Mouse (Mus musculus): ENCODE measurements around the gene Fosl2. TPM values are rescaled to one million over a fixed set of nuclear protein-coding genes. Genes with fewer than 3 reads are reported as not detected.
"Not testable (repeated sequence)": the region's sequence is repeated elsewhere in the genome, so short reads cannot be mapped to it uniquely, and the experiment has no call there.

Gene Fosl2
- polyA plus RNA-seq, 1 experiment from 2014 or later = 0.41 TPM

DNA sequence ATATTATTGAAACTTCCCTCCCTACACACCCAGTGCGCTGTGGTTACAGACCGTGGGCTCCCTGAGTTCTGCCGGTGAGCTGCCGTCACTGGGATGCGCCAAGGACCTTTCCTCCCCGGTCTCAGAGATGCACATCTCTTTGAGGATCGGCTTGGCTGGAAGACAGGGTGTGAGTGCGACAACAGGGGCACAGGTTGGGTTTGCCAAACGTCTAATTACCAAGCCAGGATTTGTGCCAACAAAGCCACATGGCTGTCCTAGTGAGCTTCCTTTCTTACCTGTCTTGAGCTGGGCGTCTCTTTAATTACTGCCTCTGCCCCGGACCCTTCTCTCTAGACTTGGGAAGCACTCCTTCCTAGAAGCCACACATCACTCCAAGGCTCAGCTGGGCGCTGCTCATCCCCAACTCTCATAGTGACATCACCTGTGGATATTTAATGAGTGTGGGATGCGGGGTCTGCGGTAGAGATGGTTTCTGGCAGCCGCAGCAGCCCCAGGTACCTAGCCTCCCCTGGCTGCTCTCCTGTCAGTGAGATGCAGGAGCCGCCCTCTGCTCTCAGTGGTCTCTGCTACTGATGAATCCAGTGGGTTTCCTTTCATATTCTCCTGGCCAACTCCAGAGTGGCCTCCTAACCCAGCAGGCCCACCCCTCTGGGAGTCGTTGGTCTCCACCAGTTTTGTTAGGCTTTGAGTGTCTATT lies 18.3 kb downstream of the Fosl2 start:
- no peaks in the 10 kb centered on the region for H3K9me3 ChIP-seq
- 58% methylated on average over 17 of the region's 17 CpGs for WGBS
- no peak overlapping the region for H3K9ac ChIP-seq
- ATAC-seq (replicated peaks) = 0 out of 2 replicates have a peak, but pooled peaks have one; percentile 17
- H3K4me3 ChIP-seq = peak overlapping the region; percentile 14
- no peak overlapping the region for H3K27ac ChIP-seq
- 0 out of 2 replicates have a peak, but pooled peaks cover 6% of the 10 kb centered on the region for H3K27me3 ChIP-seq (replicated peaks)
- H3K36me3 ChIP-seq (replicated peaks) = no peaks in the 10 kb centered on the region
- H3K4me2 ChIP-seq = peak overlapping the region; percentile 43
- peaks cover 9% of the 10 kb centered on the region; the same call in 1 of the 2 replicates for H3K4me1 ChIP-seq

GRCm38 (mm10) chr5:32154931-32155688 lies 19.5 kb downstream of the Fosl2 start:
- Histone ChIP-seq H3K9me3 (no peaks in the 10 kb centered on the region), H3K4me1 (peaks cover 9% of the 10 kb centered on the region; the same call in 1 of the 2 replicates), H3K36me3 (replicated peaks) (no peaks in the 10 kb centered on the region), H3K27ac (no peak overlapping the region), H3K27me3 (replicated peaks) (0 out of 2 replicates have a peak, but pooled peaks cover 6% of the 10 kb centered on the region), H3K9ac (no peak overlapping the region), H3K4me2 (no peak overlapping the region), H3K4me3 (no peak overlapping the region)
- no peak for ATAC-seq (replicated peaks)
- WGBS = 83% methylated on average over 9 of the region's 9 CpGs

GRCm38 (mm10) chr5:32155927-32156326 lies 20.3 kb downstream of the Fosl2 start:
- Histone ChIP-seq H3K27ac (no peak overlapping the region), H3K27me3 (replicated peaks) (0 out of 2 replicates have a peak, but pooled peaks cover 6% of the 10 kb centered on the region), H3K4me3 (no peak overlapping the region), H3K9ac (no peak overlapping the region), H3K4me2 (no peak overlapping the region), H3K9me3 (no peaks in the 10 kb centered on the region), H3K4me1 (peaks cover 9% of the 10 kb centered on the region; the same call in 1 of the 2 replicates), H3K36me3 (replicated peaks) (no peaks in the 10 kb centered on the region)
- no peak for ATAC-seq (replicated peaks)
- 80% methylated on average over 3 of the region's 3 CpGs for WGBS

- no peaks in the 10 kb centered on the region for H3K4me1 ChIP-seq
- H3K4me3 ChIP-seq = no peak overlapping the region
- H3K27ac ChIP-seq = no peak overlapping the region
- WGBS = 92% methylated on average over 3 of the region's 3 CpGs
- no peak overlapping the region for H3K4me2 ChIP-seq
- no peaks in the 10 kb centered on the region for H3K36me3 ChIP-seq (replicated peaks)
- H3K9me3 ChIP-seq = no peaks in the 10 kb centered on the region
- H3K9ac ChIP-seq = no peak overlapping the region
- no peaks in the 10 kb centered on the region for H3K27me3 ChIP-seq (replicated peaks)
- no peak for ATAC-seq (replicated peaks)
These were observed 28.0 kb downstream of the Fosl2 start for GRCm38 (mm10) chr5:32163478-32164043.

- H3K27ac ChIP-seq = no peak overlapping the region
- H3K4me3 ChIP-seq = no peak overlapping the region
- no peaks in the 10 kb centered on the region for H3K9me3 ChIP-seq
- H3K27me3 ChIP-seq (replicated peaks) = no peaks in the 10 kb centered on the region
- no peak overlapping the region for H3K4me2 ChIP-seq
- no peak overlapping the region for H3K9ac ChIP-seq
- ATAC-seq (replicated peaks) = no peak
- WGBS = 83% methylated on average over 2 of the region's 2 CpGs
- no peaks in the 10 kb centered on the region for H3K36me3 ChIP-seq (replicated peaks)
- H3K4me1 ChIP-seq = no peaks in the 10 kb centered on the region
These were observed 36.6 kb downstream of the Fosl2 start for GRCm38 (mm10) chr5:32172188-32172587.

GRCm38 (mm10) chr5:32176800-32177199 lies 41.2 kb downstream of the Fosl2 start:
- H3K27me3 ChIP-seq (replicated peaks) = no peaks in the 10 kb centered on the region
- no peaks in the 10 kb centered on the region for H3K4me1 ChIP-seq
- H3K4me2 ChIP-seq = no peak overlapping the region
- WGBS = 72% methylated on average over 2 of the region's 2 CpGs
- ATAC-seq (replicated peaks) = no peak
- no peak overlapping the region for H3K9ac ChIP-seq
- H3K9me3 ChIP-seq = no peaks in the 10 kb centered on the region
- H3K27ac ChIP-seq = no peak overlapping the region
- no peaks in the 10 kb centered on the region for H3K36me3 ChIP-seq (replicated peaks)
- no peak overlapping the region for H3K4me3 ChIP-seq

DNA sequence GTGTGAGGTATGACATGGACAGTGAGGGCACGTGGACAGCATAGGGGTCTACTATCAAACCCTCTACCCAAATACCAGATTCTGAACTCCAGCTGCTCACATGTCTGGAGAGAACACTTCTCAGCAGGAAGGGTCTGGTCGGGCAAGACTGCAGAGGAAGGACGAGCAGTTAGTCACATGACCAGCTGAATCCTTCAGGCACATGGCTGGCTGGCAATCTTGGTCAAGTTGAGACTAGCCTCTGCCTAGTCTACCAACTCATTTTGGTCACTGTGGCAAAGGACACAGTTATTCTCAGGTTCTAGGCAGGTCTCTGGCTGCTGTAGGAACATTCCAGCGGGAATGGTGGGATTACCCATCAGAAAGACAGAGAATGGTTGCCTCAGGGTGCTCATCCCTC lies 42.1 kb downstream of the Fosl2 start:
- Histone ChIP-seq H3K4me3 (no peak overlapping the region), H3K36me3 (replicated peaks) (no peaks in the 10 kb centered on the region), H3K27me3 (replicated peaks) (no peaks in the 10 kb centered on the region), H3K4me2 (no peak overlapping the region), H3K27ac (no peak overlapping the region), H3K4me1 (no peaks in the 10 kb centered on the region), H3K9ac (no peak overlapping the region), H3K9me3 (no peaks in the 10 kb centered on the region)
- no peak for ATAC-seq (replicated peaks)
- 77% methylated on average over 4 of the region's 4 CpGs for WGBS

GRCm38 (mm10) chr5:32178720-32179119 lies 43.1 kb downstream of the Fosl2 start:
- not testable (repeated sequence) for H3K4me3 ChIP-seq; H3K36me3 ChIP-seq (replicated peaks); H3K4me1 ChIP-seq; H3K27ac ChIP-seq; H3K9ac ChIP-seq; H3K27me3 ChIP-seq (replicated peaks); H3K9me3 ChIP-seq; H3K4me2 ChIP-seq; ATAC-seq (replicated peaks)
- 85% methylated on average over 5 of the region's 6 CpGs for WGBS

GRCm38 (mm10) chr5:32182885-32183629 lies 47.5 kb downstream of the Fosl2 start:
- no peak for ATAC-seq (replicated peaks)
- Histone ChIP-seq H3K27me3 (replicated peaks) (no peaks in the 10 kb centered on the region), H3K4me1 (no peaks in the 10 kb centered on the region), H3K9ac (no peak overlapping the region), H3K36me3 (replicated peaks) (no peaks in the 10 kb centered on the region), H3K27ac (no peak overlapping the region), H3K4me3 (no peak overlapping the region), H3K9me3 (no peaks in the 10 kb centered on the region), H3K4me2 (no peak overlapping the region)
- WGBS = 77% methylated on average over 4 of the region's 4 CpGs

GRCm38 (mm10) chr5:32187717-32188116 lies 52.1 kb downstream of the Fosl2 start:
- WGBS = 46% methylated on average over 11 of the region's 11 CpGs
- Histone ChIP-seq H3K27me3 (replicated peaks) (no peaks in the 10 kb centered on the region), H3K4me2 (no peak overlapping the region), H3K4me1 (no peaks in the 10 kb centered on the region), H3K9ac (no peak overlapping the region), H3K4me3 (no peak overlapping the region), H3K9me3 (no peaks in the 10 kb centered on the region), H3K27ac (no peak overlapping the region), H3K36me3 (replicated peaks) (no peaks in the 10 kb centered on the region)
- ATAC-seq (replicated peaks) = no peak

DNA sequence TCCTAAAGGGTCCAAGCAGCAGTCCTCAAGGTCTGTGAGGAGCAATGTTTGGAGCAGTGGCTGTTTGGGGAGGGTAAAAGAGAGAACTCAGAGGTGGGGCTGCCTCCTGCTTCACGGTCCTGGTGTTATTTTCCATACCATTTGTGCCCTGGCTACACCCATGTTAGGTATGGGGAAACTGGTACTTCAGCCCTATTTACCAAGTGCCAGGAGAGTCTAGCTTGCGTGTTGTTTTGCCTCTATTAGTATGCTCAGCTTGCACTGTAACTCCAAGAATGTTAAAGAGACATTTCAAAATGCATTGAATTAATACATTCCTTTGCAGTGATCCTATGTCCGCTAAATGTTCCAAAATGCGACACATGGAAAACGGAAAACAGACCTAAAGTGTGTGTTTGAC lies 55.7 kb downstream of the Fosl2 start:
- WGBS = 88% methylated on average over 5 of the region's 5 CpGs
- no peak overlapping the region for H3K4me3 ChIP-seq
- H3K4me1 ChIP-seq = no peaks in the 10 kb centered on the region
- no peak overlapping the region for H3K9ac ChIP-seq
- H3K4me2 ChIP-seq = no peak overlapping the region
- no peaks in the 10 kb centered on the region for H3K36me3 ChIP-seq (replicated peaks)
- no peak for ATAC-seq (replicated peaks)
- H3K9me3 ChIP-seq = no peaks in the 10 kb centered on the region
- H3K27ac ChIP-seq = no peak overlapping the region
- H3K27me3 ChIP-seq (replicated peaks) = no peaks in the 10 kb centered on the region

All from midbrain, embryonic 15.5 days (tissue).